Mouse (Mus musculus): ENCODE results near the gene Gap43.
"Not testable (repeated sequence)": the region's sequence is repeated elsewhere in the genome, so short reads cannot be mapped to it uniquely, and the experiment has no call there.

Gene Gap43

GRCm38 (mm10) chr16:42303461-42303860 lies 37.0 kb downstream of the Gap43 start:
- in situ Hi-C loops (cut with MboI; ENCODE audit: unreplicated experiment in 2 of 2), result no loop called here

- in situ Hi-C loops (cut with MboI; ENCODE audit: unreplicated experiment in 2 of 2), result loop anchor here in 1 of 2 experiments (25.0 kb wide), 2 partner anchors 868 to 1518 kb away; no protein-coding TSS in a partner anchor
Measured at GRCm38 (mm10) chr16:42294481-42294880, 46.0 kb downstream of the Gap43 start.

GRCm38 (mm10) chr16:42294056-42294455 lies 46.4 kb downstream of the Gap43 start:
- in situ Hi-C loops (cut with MboI; ENCODE audit: unreplicated experiment in 2 of 2), result loop anchor here in 1 of 2 experiments (25.0 kb wide), 2 partner anchors 868 to 1518 kb away; no protein-coding TSS in a partner anchor

GRCm38 (mm10) chr16:42291572-42291971 lies 48.9 kb downstream of the Gap43 start:
- in situ Hi-C loops (cut with MboI; ENCODE audit: unreplicated experiment in 2 of 2), result loop anchor here in 1 of 2 experiments (25.0 kb wide), 2 partner anchors 871 to 1521 kb away; no protein-coding TSS in a partner anchor

GRCm38 (mm10) chr16:42284005-42284404 lies 56.4 kb downstream of the Gap43 start:
- in situ Hi-C loops (cut with MboI; ENCODE audit: unreplicated experiment in 2 of 2), result loop anchor here in 1 of 2 experiments (25.0 kb wide), 2 partner anchors 878 to 1528 kb away; no protein-coding TSS in a partner anchor

GRCm38 (mm10) chr16:42277713-42278112 lies 62.7 kb downstream of the Gap43 start:
- in situ Hi-C loops (cut with MboI; ENCODE audit: unreplicated experiment in 2 of 2), result loop anchor here (5.0 to 25.0 kb wide), 11 partner anchors 505 to 1787 kb away; partner anchors contain the start of gene Gramd1c (in 1 of the 2)

- in situ Hi-C loops (cut with MboI; ENCODE audit: unreplicated experiment in 2 of 2), result loop anchor here (5.0 to 25.0 kb wide), 11 partner anchors 505 to 1788 kb away; partner anchors contain the start of gene Gramd1c (in 1 of the 2)
Measured at GRCm38 (mm10) chr16:42277268-42277667, 63.2 kb downstream of the Gap43 start.

GRCm38 (mm10) chr16:42276216-42277141 lies 64.0 kb downstream of the Gap43 start:
- in situ Hi-C loops (cut with MboI; ENCODE audit: unreplicated experiment in 2 of 2), result loop anchor here (5.0 to 25.0 kb wide), 11 partner anchors 506 to 1788 kb away; partner anchors contain the start of gene Gramd1c (in 1 of the 2)

- in situ Hi-C loops (cut with MboI; ENCODE audit: unreplicated experiment in 2 of 2), result loop anchor here (5.0 to 25.0 kb wide), 11 partner anchors 507 to 1789 kb away; partner anchors contain the start of gene Gramd1c (in 1 of the 2)
Measured at GRCm38 (mm10) chr16:42275518-42276215, 64.8 kb downstream of the Gap43 start.

- in situ Hi-C loops (cut with MboI; ENCODE audit: unreplicated experiment in 2 of 2), result loop anchor here (10.0 kb wide), 4 partner anchors 644 to 1794 kb away; partner anchors contain the start of gene Gramd1c (in 1 of the 2)
Measured at GRCm38 (mm10) chr16:42271213-42271612, 69.2 kb downstream of the Gap43 start.

- in situ Hi-C loops (cut with MboI; ENCODE audit: unreplicated experiment in 2 of 2), result no loop called here
Measured at GRCm38 (mm10) chr16:42269587-42269967, 70.9 kb downstream of the Gap43 start.

GRCm38 (mm10) chr16:42268843-42269586 lies 71.4 kb downstream of the Gap43 start:
- in situ Hi-C loops (cut with MboI; ENCODE audit: unreplicated experiment in 2 of 2), result no loop called here

GRCm38 (mm10) chr16:42265185-42265584 lies 75.3 kb downstream of the Gap43 start:
- in situ Hi-C loops (cut with MboI; ENCODE audit: unreplicated experiment in 2 of 2), result no loop called here

GRCm38 (mm10) chr16:42262935-42263542 lies 77.4 kb downstream of the Gap43 start:
- in situ Hi-C loops (cut with MboI; ENCODE audit: unreplicated experiment in 2 of 2), result no loop called here

GRCm38 (mm10) chr16:42255693-42256092 lies 84.8 kb downstream of the Gap43 start:
- in situ Hi-C loops (cut with MboI; ENCODE audit: unreplicated experiment in 2 of 2), result no loop called here

- in situ Hi-C loops (cut with MboI; ENCODE audit: unreplicated experiment in 2 of 2), result no loop called here
Measured at GRCm38 (mm10) chr16:42255222-42255621, 85.2 kb downstream of the Gap43 start.

GRCm38 (mm10) chr16:42252252-42252651 lies 88.2 kb downstream of the Gap43 start:
- in situ Hi-C loops (cut with MboI; ENCODE audit: unreplicated experiment in 2 of 2), result no loop called here

GRCm38 (mm10) chr16:42244121-42244520 lies 96.3 kb downstream of the Gap43 start:
- in situ Hi-C loops (cut with MboI; ENCODE audit: unreplicated experiment in 2 of 2), result not testable (repeated sequence)

- in situ Hi-C loops (cut with MboI; ENCODE audit: unreplicated experiment in 2 of 2), result no loop called here
Measured at GRCm38 (mm10) chr16:42231306-42231705, 109.1 kb downstream of the Gap43 start.
